Mouse (Mus musculus): ENCODE data around the gene Atg4a-ps.

DNA sequence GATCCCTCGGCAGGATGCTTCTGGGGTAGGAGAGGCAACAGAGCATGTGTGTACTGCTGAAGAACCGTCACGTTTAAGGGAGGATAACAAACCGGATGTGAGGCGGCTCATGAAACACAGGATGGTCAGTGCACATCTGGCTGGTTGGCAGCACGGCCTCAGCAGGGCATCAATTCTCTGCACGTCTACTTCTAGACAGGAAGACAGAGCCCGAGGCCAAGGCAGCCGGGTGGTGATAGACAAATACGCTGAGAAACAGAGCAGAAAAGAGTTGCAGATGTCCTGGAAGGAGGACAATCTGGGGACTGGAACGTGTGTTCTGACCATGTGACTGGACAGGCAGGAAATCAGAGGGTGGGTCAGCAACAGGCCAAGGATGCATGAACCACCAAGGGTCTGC is 25.8 kb downstream of the Atg4a-ps start:
- TF ChIP-seq CTCF (IDR thresholded peaks at IDR 0.05; ENCODE audit: insufficient read depth, low read depth, low read length) (no peak), POLR2A (IDR thresholded peaks at IDR 0.05; ENCODE audit: insufficient read depth, low read depth, low read length) (no peak)

Measured in olfactory bulb, adult 2 months (tissue).